Mouse (Mus musculus) liver, postnatal 0 days (tissue): ENCODE measurements at regions not wholly inside any gene's neighbourhood (a gene's known extent, or its start where the extent isn't known, plus 50 kb on each side); places are given as distances from the start of the nearest gene placed in this dataset.

Experiments used
- ATAC-seq: fragments of 200-750 bp; cut with Nextera tagmentation; 2 replicates; pipeline ENCODE4 v1.8.0; 2017; ENCODE audit warnings: mild to moderate bottlenecking, moderate library complexity
- DNase-seq: peaks from one replicate; pipeline ENCODE4 v3.0.0-alpha.2; 2016
- H3K27ac ChIP-seq: fragments of 300-500 bp; sonication (generic); 2 replicates; pipeline ENCODE4 v1.5.1; 2014; ENCODE audit warnings: antibody characterized with exemption, moderate library complexity, mild to moderate bottlenecking, low read depth
- H3K27me3 ChIP-seq: fragments of 300-500 bp; sonication (generic); 2 replicates; pipeline ENCODE4 v1.6.1; 2014; ENCODE audit warnings: low read length, control low read depth, mixed read lengths; ENCODE audit not compliant: insufficient read depth
- H3K36me3 ChIP-seq: fragments of 300-500 bp; sonication (generic); replicated peaks from 2 replicates; pipeline ENCODE4 v1.6.1; 2014; ENCODE audit warnings: mild to moderate bottlenecking, control low read depth, low read length, moderate library complexity, mixed read lengths; ENCODE audit not compliant: insufficient read depth
- H3K4me1 ChIP-seq: fragments of 300-500 bp; sonication (generic); 2 replicates; pipeline ENCODE4 v1.6.1; 2014; ENCODE audit warnings: antibody characterized with exemption, mild to moderate bottlenecking, control low read depth; ENCODE audit not compliant: insufficient read depth
- H3K4me2 ChIP-seq: fragments of 300-500 bp; sonication (generic); 2 replicates; pipeline ENCODE4 v1.6.1; 2014; ENCODE audit warnings: low read depth, mild to moderate bottlenecking, low read length, moderate library complexity, mixed read lengths
- H3K4me3 ChIP-seq: fragments of 300-500 bp; sonication (generic); 2 replicates; pipeline ENCODE4 v1.5.1; 2014; ENCODE audit warnings: low read depth, low read length
- H3K9ac ChIP-seq: fragments of 300-500 bp; sonication (generic); replicated peaks from 2 replicates; pipeline ENCODE4 v1.6.1; 2014; ENCODE audit warnings: mild to moderate bottlenecking, moderate library complexity
- H3K9me3 ChIP-seq: fragments of 300-500 bp; sonication (generic); 2 replicates; pipeline ENCODE4 v1.6.1; 2016; ENCODE audit warnings: mild to moderate bottlenecking, control low read depth, low read length, mixed read lengths
- CTCF ChIP-seq: sonication (generic); IDR thresholded peaks from 2 replicates; pipeline ENCODE4 v1.5.1; 2016; ENCODE audit warnings: antibody characterized with exemption, low read depth
- EP300 ChIP-seq: IDR thresholded peaks from 2 replicates; pipeline ENCODE4 v1.6.1; 2016; ENCODE audit warnings: antibody characterized with exemption, low read depth, mild to moderate bottlenecking
- WGBS: fragments of 180-500 bp; shearing (Covaris S2); extraction: QIAGEN DNeasy Blood & Tissue Kit; methylation state at CpG from one replicate; pipeline ENCODE4 v1.1.7; 2014; ENCODE audit not compliant: insufficient replicate concordance; 5-methylcytosine and 5-hydroxymethylcytosine counted together

- Histone ChIP-seq H3K4me2 (no peak overlapping the region), H3K27me3 (no peaks in the 10 kb centered on the region), H3K9ac (no peak overlapping the region), H3K36me3 (no peaks in the 10 kb centered on the region), H3K27ac (no peak overlapping the region), H3K4me3 (no peak overlapping the region), H3K9me3 (no peaks in the 10 kb centered on the region), H3K4me1 (no peaks in the 10 kb centered on the region)
- TF ChIP-seq CTCF (no peak), EP300 (no peak)
- WGBS, result 78% methylated on average over 4 of the region's 4 CpGs
- ATAC-seq (no peak), DNase-seq (no peak)
Observed at GRCm38 (mm10) chr13:42383099-42383498, 81.8 kb downstream of the Edn1 start.

DNA sequence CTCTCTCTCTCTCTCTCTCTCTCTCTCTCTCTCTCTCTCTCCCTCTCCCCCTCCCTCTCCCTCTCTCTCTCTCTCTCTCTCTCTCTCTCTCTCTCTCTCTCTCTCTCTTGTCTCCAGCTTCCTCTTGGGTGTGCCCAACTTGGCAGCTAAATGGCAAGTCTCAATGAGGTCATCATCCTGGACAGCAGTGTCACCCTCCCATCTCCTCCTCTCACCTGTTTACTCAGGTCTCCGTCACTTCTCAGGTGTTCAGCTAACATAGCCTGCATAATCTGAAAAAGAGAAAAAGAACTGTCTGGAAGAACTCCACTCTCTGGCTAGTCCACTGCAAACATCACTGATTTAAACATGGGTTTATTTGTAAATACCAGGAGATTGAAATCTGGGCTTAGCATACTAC is 89.1 kb downstream of the Edn1 start:
- Histone ChIP-seq H3K27me3 (no peaks in the 10 kb centered on the region), H3K4me3 (no peak overlapping the region), H3K36me3 (no peaks in the 10 kb centered on the region), H3K4me2 (no peak overlapping the region), H3K9me3 (no peaks in the 10 kb centered on the region), H3K4me1 (no peaks in the 10 kb centered on the region), H3K27ac (no peak overlapping the region), H3K9ac (no peak overlapping the region)
- 70% methylated on average over 1 of the region's 1 CpGs for WGBS
- no peak for DNase-seq
- ATAC-seq, result no peak
- TF ChIP-seq EP300, result no peak
- TF ChIP-seq CTCF, result no peak

DNA sequence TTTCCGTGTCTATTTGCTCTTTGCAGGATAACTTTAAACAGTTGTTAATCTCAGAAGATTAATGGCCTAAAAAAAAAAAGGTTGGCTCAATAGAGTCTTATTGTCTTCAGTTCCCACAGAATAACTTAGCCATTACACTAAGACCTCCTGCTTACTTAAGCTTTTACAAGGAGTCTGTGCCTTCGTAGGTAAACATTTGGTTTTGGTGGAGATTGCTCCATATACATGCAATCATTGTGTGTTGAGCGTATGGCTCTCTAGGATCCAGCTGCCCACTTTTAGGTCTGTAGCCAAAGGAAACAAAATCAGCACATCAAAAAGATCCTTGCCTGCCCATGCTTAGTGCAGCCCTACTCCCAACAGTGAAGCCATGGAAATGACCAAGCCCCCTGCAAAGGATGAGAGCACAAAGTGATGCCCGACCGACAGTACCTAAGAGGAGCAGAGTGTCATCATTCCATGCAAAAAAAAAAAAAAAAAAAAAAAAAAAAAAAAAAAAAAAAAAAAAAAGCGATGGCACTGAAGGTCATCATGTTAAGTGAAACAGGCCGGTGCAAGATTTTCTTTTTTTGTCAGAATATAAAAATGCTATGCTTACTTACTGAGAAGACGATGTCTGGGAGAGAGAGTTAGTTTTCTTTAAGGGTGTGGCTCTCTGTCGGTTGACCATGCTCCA is 90.2 kb downstream of the Edn1 start:
- TF ChIP-seq CTCF, result no peak
- no peak for TF ChIP-seq EP300
- DNase-seq, result no peak
- Histone ChIP-seq H3K9ac (no peak overlapping the region), H3K27ac (no peak overlapping the region), H3K36me3 (no peaks in the 10 kb centered on the region), H3K9me3 (no peaks in the 10 kb centered on the region), H3K4me1 (no peaks in the 10 kb centered on the region), H3K27me3 (no peaks in the 10 kb centered on the region), H3K4me3 (no peak overlapping the region), H3K4me2 (no peak overlapping the region)
- 70% methylated on average over 9 of the region's 9 CpGs for WGBS
- ATAC-seq, result no peak

DNA sequence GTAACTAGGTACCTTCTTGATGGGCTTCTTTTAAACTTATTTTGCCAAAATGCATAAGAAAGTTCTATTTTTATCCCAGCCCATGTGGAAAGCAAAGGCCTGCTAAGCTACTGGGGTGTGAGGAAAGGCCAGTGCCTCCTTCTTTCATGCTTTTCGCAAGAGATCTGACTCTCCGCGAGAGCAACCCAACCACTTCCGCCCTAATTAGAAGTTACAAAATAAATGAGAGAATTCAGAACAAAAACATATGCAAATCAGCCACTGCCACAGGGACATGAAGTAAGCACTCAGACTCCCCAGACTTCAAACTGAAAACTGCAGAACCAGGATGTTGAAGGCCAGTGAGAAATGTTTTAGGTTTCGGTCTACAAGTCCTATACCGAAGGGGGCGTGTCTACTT is 91.4 kb downstream of the Edn1 start:
- Histone ChIP-seq H3K4me2 (no peak overlapping the region), H3K9me3 (no peaks in the 10 kb centered on the region), H3K27me3 (no peaks in the 10 kb centered on the region), H3K4me3 (no peak overlapping the region), H3K27ac (no peak overlapping the region), H3K9ac (no peak overlapping the region), H3K36me3 (no peaks in the 10 kb centered on the region), H3K4me1 (no peaks in the 10 kb centered on the region)
- DNase-seq (no peak), ATAC-seq (no peak)
- WGBS, result 79% methylated on average over 7 of the region's 7 CpGs
- no peak for TF ChIP-seq EP300
- TF ChIP-seq CTCF, result no peak

DNA sequence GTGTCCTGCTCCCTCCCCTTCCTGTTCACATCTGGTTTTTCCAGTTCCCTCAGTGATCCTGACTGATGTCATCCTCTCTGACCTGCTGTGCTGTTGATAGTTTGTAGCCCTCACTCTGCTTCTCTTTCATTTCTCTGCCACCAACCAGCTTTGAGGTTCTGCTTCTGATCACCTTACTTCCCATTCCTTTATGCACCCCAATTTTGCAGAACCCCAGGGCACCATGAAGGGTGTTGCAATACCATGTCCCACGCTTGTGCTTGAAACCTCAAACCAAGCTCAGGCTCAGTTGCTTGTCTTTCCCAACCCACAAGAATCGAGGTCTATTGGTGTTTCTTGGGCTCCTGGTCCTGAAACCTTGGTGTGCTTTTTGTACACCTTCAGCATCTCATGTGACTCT is 93.3 kb downstream of the Edn1 start:
- Histone ChIP-seq H3K27me3 (no peaks in the 10 kb centered on the region), H3K27ac (no peak overlapping the region), H3K4me3 (no peak overlapping the region), H3K9me3 (no peaks in the 10 kb centered on the region), H3K4me2 (no peak overlapping the region), H3K36me3 (no peaks in the 10 kb centered on the region), H3K9ac (no peak overlapping the region), H3K4me1 (no peaks in the 10 kb centered on the region)
- TF ChIP-seq EP300 (no peak), CTCF (no peak)
- no peak for DNase-seq
- no peak for ATAC-seq
- WGBS, result 44% methylated on average over 2 of the region's 2 CpGs

DNA sequence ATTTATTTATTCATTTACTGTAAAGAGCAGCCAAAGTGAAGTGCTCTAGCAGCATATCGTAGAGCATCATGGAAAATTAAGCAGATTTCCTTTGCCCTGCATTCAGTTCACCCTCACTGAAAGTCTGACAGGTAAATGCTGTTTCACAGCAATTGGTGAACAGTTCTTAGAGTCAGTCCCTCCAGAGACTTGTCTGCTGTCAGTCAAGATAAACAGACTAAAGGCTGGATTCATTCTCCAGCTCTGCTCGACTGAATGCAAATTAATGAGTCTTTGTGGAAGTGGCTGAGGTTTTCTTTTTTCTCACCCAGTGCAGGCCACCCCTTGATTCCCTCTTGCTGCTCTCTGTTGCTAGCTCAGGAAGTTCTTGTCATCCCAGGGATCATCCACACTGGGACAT is 100.2 kb downstream of the Edn1 start:
- no peak overlapping the region for H3K9ac ChIP-seq
- no peaks in the 10 kb centered on the region for H3K36me3 ChIP-seq
- H3K27ac ChIP-seq, result no peak overlapping the region
- 53% methylated on average over 2 of the region's 2 CpGs for WGBS
- no peaks in the 10 kb centered on the region for H3K4me1 ChIP-seq
- H3K9me3 ChIP-seq, result no peaks in the 10 kb centered on the region
- TF ChIP-seq EP300 (no peak), CTCF (no peak)
- 0 out of 2 replicates have a peak, but pooled peaks cover 2% of the 10 kb centered on the region for H3K27me3 ChIP-seq
- no peak for ATAC-seq
- DNase-seq, result no peak
- H3K4me2 ChIP-seq, result no peak overlapping the region
- H3K4me3 ChIP-seq, result no peak overlapping the region
